Mouse (Mus musculus): ENCODE data around the gene Nptx1.

Gene Nptx1

GRCm38 (mm10) chr11:119491690-119492087 lies 55.9 kb downstream of the Nptx1 start:
- DNase-seq (ENCODE audit: low read depth): no peak

- DNase-seq (ENCODE audit: low read depth): peak; percentile 86
These were observed 56.5 kb downstream of the Nptx1 start, which contains the start of gene Endov for GRCm38 (mm10) chr11:119490861-119491689. Gene Endov (plus strand): TSS chr11:119491347.
